Mouse (Mus musculus) MEL (cell line): ENCODE measurements around the gene Vps37b. TPM values are rescaled to one million over a fixed set of nuclear protein-coding genes. Genes with fewer than 3 reads are reported as not detected.

Source experiments
- DNase-seq: peaks from one replicate; pipeline ENCODE4 v3.0.0; 2011; ENCODE audit warnings: low read depth, low spot score
- H3K27ac ChIP-seq: 2 replicates; pipeline ENCODE4 v1.5.1; 2012; ENCODE audit warnings: low read depth, mild to moderate bottlenecking, control low read depth, low read length, moderate library complexity; ENCODE audit not compliant: control insufficient read depth
- H3K27me3 ChIP-seq, 2 experiments: fragments of 150-350 bp in 1 of 2; sonication (generic) in 1 of 2; 2 replicates each; pipeline ENCODE4 v1.6.1; 2012; ENCODE audit warnings: low read length in 2 of 2, mild to moderate bottlenecking in 2 of 2, improper control_type of control experiment in 1 of 2, moderate library complexity in 1 of 2; ENCODE audit not compliant: insufficient read depth in 2 of 2, control insufficient read depth in 1 of 2
- H3K36me3 ChIP-seq, 2 experiments: 2 replicates each; pipeline ENCODE4 v1.6.1; 2012 to 2014; ENCODE audit warnings: low read length in 2 of 2, improper control_type of control experiment in 1 of 2, inconsistent platforms in 1 of 2, mild to moderate bottlenecking in 1 of 2; ENCODE audit not compliant: insufficient read depth in 2 of 2, control insufficient read depth in 1 of 2
- H3K4me1 ChIP-seq, 2 experiments: fragments of 150-350 bp in 1 of 2; sonication (generic) in 1 of 2; 2 replicates each; pipeline ENCODE4 v1.6.1; 2012; ENCODE audit warnings: low read length in 2 of 2, improper control_type of control experiment in 1 of 2, mild to moderate bottlenecking in 1 of 2; ENCODE audit not compliant: insufficient read depth in 2 of 2, control insufficient read depth in 1 of 2
- H3K4me3 ChIP-seq, 2 experiments: fragments of 150-350 bp in 1 of 2; sonication (generic) in 1 of 2; 2 replicates each; pipeline ENCODE4 v1.5.1; 2012; ENCODE audit warnings: low read depth in 2 of 2, low read length in 2 of 2, mild to moderate bottlenecking in 2 of 2, moderate library complexity in 2 of 2, control low read depth in 1 of 2, improper control_type of control experiment in 1 of 2; ENCODE audit not compliant: control insufficient read depth in 1 of 2, insufficient read depth in 1 of 2
- H3K79me2 ChIP-seq: 2 replicates; pipeline ENCODE4 v1.6.1; 2012; ENCODE audit warnings: mild to moderate bottlenecking, low read length, moderate library complexity; ENCODE audit not compliant: control insufficient read depth, poor library complexity, insufficient read depth
- H3K9ac ChIP-seq: 2 replicates; pipeline ENCODE4 v1.6.1; 2012; ENCODE audit warnings: low read depth, mild to moderate bottlenecking, control low read depth, low read length, moderate library complexity; ENCODE audit not compliant: control insufficient read depth, poor library complexity, severe bottlenecking
- H3K9me3 ChIP-seq: fragments of 150-350 bp; sonication (generic); replicated peaks from 2 replicates; pipeline ENCODE4 v1.6.1; 2012; ENCODE audit warnings: mild to moderate bottlenecking, low read length, improper control_type of control experiment, moderate library complexity; ENCODE audit not compliant: insufficient read depth
- BHLHE40 ChIP-seq: IDR thresholded peaks from 2 replicates; pipeline ENCODE4 v1.6.1; 2012; ENCODE audit warnings: low read depth, mild to moderate bottlenecking, inconsistent platforms, low read length, improper control_type of control experiment, borderline replicate concordance
- CHD2 ChIP-seq: IDR thresholded peaks from 2 replicates; pipeline ENCODE4 v1.6.1; 2011; ENCODE audit warnings: low read length, improper control_type of control experiment
- ELF1 ChIP-seq: IDR thresholded peaks from 2 replicates; pipeline ENCODE4 v1.6.1; 2014; ENCODE audit warnings: low read depth, mild to moderate bottlenecking, inconsistent platforms, low read length, improper control_type of control experiment, moderate library complexity
- EP300 ChIP-seq, 2 experiments: IDR thresholded peaks; 2 replicates each; pipeline ENCODE4 v1.6.1; 2011; ENCODE audit warnings: improper control_type of control experiment in 2 of 2, low read length in 2 of 2, low read depth in 1 of 2, mild to moderate bottlenecking in 1 of 2
- GABPA ChIP-seq: IDR thresholded peaks from 2 replicates; pipeline ENCODE4 v1.6.1; 2012; ENCODE audit warnings: low read depth, mild to moderate bottlenecking, inconsistent platforms, low read length, improper control_type of control experiment, moderate library complexity
- HCFC1 ChIP-seq: IDR thresholded peaks from 2 replicates; pipeline ENCODE4 v1.6.1; 2012; ENCODE audit warnings: low read depth, mild to moderate bottlenecking, inconsistent platforms, low read length, improper control_type of control experiment, moderate library complexity
- MAFK ChIP-seq: IDR thresholded peaks from 2 replicates; pipeline ENCODE4 v1.6.1; 2011; ENCODE audit warnings: low read depth, mild to moderate bottlenecking, low read length, improper control_type of control experiment, borderline replicate concordance
- MYC ChIP-seq: IDR thresholded peaks from 2 replicates; pipeline ENCODE4 v1.6.1; 2011; ENCODE audit warnings: low read depth, mild to moderate bottlenecking, low read length, improper control_type of control experiment, moderate library complexity
- NELFE ChIP-seq: IDR thresholded peaks from 2 replicates; pipeline ENCODE4 v1.6.1; 2011; ENCODE audit warnings: low read depth, low read length, improper control_type of control experiment
- POLR2A ChIP-seq, 2 experiments: IDR thresholded peaks; 2 replicates each; pipeline ENCODE4 v1.6.1; 2011 to 2012; ENCODE audit warnings: low read length in 2 of 2, mild to moderate bottlenecking in 2 of 2, control low read depth in 1 of 2, improper control_type of control experiment in 1 of 2, low read depth in 1 of 2, moderate library complexity in 1 of 2; ENCODE audit not compliant: control insufficient read depth in 1 of 2, insufficient read depth in 1 of 2, poor library complexity in 1 of 2
- POLR2AphosphoS5 ChIP-seq: IDR thresholded peaks from 2 replicates; pipeline ENCODE4 v1.6.1; 2012; ENCODE audit warnings: low read depth, borderline replicate concordance, mild to moderate bottlenecking, inconsistent platforms, low read length, moderate library complexity, mixed read lengths
- RAD21 ChIP-seq: IDR thresholded peaks from 2 replicates; pipeline ENCODE4 v1.6.1; 2011; ENCODE audit warnings: mild to moderate bottlenecking, low read depth, low read length, improper control_type of control experiment
- SIN3A ChIP-seq: IDR thresholded peaks from 2 replicates; pipeline ENCODE4 v1.6.1; 2012; ENCODE audit warnings: low read length, improper control_type of control experiment, inconsistent platforms
- SMC3 ChIP-seq: IDR thresholded peaks from 2 replicates; pipeline ENCODE4 v1.6.1; 2011; ENCODE audit warnings: low read depth, low read length, improper control_type of control experiment
- USF2 ChIP-seq, 2 experiments: IDR thresholded peaks; 2 replicates each; pipeline ENCODE4 v1.6.1; 2011 to 2012; ENCODE audit warnings: improper control_type of control experiment in 2 of 2, low read length in 2 of 2, borderline replicate concordance in 1 of 2, inconsistent platforms in 1 of 2, low read depth in 1 of 2, mild to moderate bottlenecking in 1 of 2; ENCODE audit not compliant: insufficient read depth in 1 of 2
- ZKSCAN1 ChIP-seq: IDR thresholded peaks from 2 replicates; pipeline ENCODE4 v1.6.1; 2012; ENCODE audit warnings: low read depth, mild to moderate bottlenecking, inconsistent platforms, low read length, improper control_type of control experiment, moderate library complexity
- ZMIZ1 ChIP-seq: IDR thresholded peaks from 2 replicates; pipeline ENCODE4 v1.6.1; 2012; ENCODE audit warnings: low read depth, mild to moderate bottlenecking, inconsistent platforms, low read length, improper control_type of control experiment, moderate library complexity
- ZNF384 ChIP-seq: IDR thresholded peaks from 2 replicates; pipeline ENCODE4 v1.6.1; 2012; ENCODE audit warnings: low read depth, mild to moderate bottlenecking, inconsistent platforms, low read length, improper control_type of control experiment
- polyA plus RNA-seq, 2 experiments: library from polyadenylated mRNA; stranded (reverse) in 1 of 2; unstranded in 1 of 2; fragments of >175 nt in 1 of 2; fragments of >200 nt in 1 of 2; gene quantifications; 2 replicates each; pipeline versions ENCODE4 v1.2.1 to v1.2.4; 2012; ENCODE audit warnings: low replicate concordance in 2 of 2, low read depth in 1 of 2; ENCODE audit not compliant: insufficient read length in 2 of 2, insufficient read depth in 1 of 2, missing spikeins in 1 of 2
- total RNA-seq: library from RNA; depleted of rRNA; stranded (reverse); fragments of 300-350 nt; gene quantifications from 2 replicates; pipeline ENCODE4 v1.2.3, GENCODE M21; 2012

Gene Vps37b
- total and polyA plus RNA-seq, 3 experiments = 28.6 to 66.0 TPM; not detected in 1

- Histone ChIP-seq H3K9ac (no peak overlapping the region), H3K4me1 (peaks cover 8 to 9% of the 10 kb centered on the region in 2 experiments), H3K79me2 (no peaks in the 10 kb centered on the region), H3K4me3 (no peak overlapping the region), H3K27ac (no peak overlapping the region; the same call in 1 of the 2 replicates), H3K9me3 (no peaks in the 10 kb centered on the region), H3K36me3 (peaks cover 0 to 11% of the 10 kb centered on the region in 2 experiments; a peak in 2 of 4 replicates), H3K27me3 (no peaks in the 10 kb centered on the region)
- TF ChIP-seq ZMIZ1 (no peak), USF2 (IDR thresholded peaks at IDR 0.05; ENCODE audit: borderline replicate concordance in 1 of 2, insufficient read depth in 1 of 2, low read depth in 1 of 2, low read length in 2 of 2) (no peak), ELF1 (no peak), GABPA (no peak), EP300 (IDR thresholded peaks at IDR 0.05; ENCODE audit: low read depth in 1 of 2, low read length in 2 of 2) (no peak), NELFE (no peak), SIN3A (no peak), CHD2 (no peak), RAD21 (no peak), ZNF384 (no peak), POLR2A (IDR thresholded peaks at IDR 0.05; ENCODE audit: control insufficient read depth in 1 of 2, insufficient read depth in 1 of 2, low read depth in 1 of 2, low read length in 2 of 2, poor library complexity in 1 of 2) (no peak), SMC3 (no peak), MAFK (no peak), POLR2AphosphoS5 (no peak), BHLHE40 (no peak), HCFC1 (no peak), MYC (no peak)
- DNase-seq = no peak
These were observed 26.7 kb upstream of the Vps37b start for GRCm38 (mm10) chr5:124058749-124059148.

- Histone ChIP-seq H3K9me3 (no peaks in the 10 kb centered on the region), H3K9ac (no peak overlapping the region), H3K4me1 (peaks cover 8 to 15% of the 10 kb centered on the region in 2 experiments), H3K27ac (no peak overlapping the region), H3K79me2 (no peaks in the 10 kb centered on the region; the same call in 1 of the 2 replicates), H3K4me3 (no peak overlapping the region), H3K27me3 (no peaks in the 10 kb centered on the region), H3K36me3 (peaks cover 0 to 11% of the 10 kb centered on the region in 2 experiments; a peak in 2 of 4 replicates)
- no peak for TF ChIP-seq ZKSCAN1
- no peak for DNase-seq
These were observed 24.9 kb upstream of the Vps37b start for GRCm38 (mm10) chr5:124056956-124057355.
